Comparison of ENCODE assay signal across 9 mouse cellular contexts in the genomic region with DNA sequence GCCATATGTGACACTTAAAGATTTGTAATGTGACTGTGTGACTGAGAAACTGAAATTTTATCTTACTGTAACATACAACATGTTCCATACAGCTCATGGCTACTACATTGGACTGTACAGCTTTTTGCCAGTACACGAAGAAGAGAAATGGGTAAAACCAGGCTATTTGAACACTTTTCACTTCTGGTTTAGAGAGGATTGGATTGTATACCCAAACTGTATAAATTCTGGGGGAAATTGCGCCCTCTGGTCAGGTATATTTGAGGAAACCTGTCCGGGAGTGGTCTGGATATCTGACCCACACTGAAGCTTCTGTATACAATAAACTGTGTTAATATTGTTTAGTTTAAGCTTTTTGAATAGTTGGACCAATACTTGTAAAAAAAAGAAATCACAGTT. TPM values are rescaled to one million over a fixed set of nuclear protein-coding genes. Genes with fewer than 3 reads are reported as not detected.
DNase-seq lines count a peak whose midpoint lies in the region; ATAC-seq and TF ChIP-seq lines count a peak whose summit lies in the region.
"Had no signal": no experiment of that assay in that cellular context is flagged by ENCODE, and none has a peak within 500 bp of the region (broad histone marks: within the 10 kb centered on the region; RNA-seq: fewer than 3 reads in every experiment).

No protein-coding gene starts in this region.

- no peak for TF ChIP-seq CTCF in embryonic fibroblast, embryonic 13.5 days (IDR thresholded peaks at IDR 0.05; ENCODE audit: borderline replicate concordance, insufficient read depth, low read length)

- no peaks in the 10 kb centered on the region for H3K9me3 ChIP-seq in liver, embryonic 11.5 days (ENCODE audit: control insufficient read depth, low read length)
- H3K9me3 ChIP-seq in intestine, embryonic 16.5 days (ENCODE audit: control insufficient read depth, low read length): no peaks in the 10 kb centered on the region
- H3K9me3 ChIP-seq in neural tube, embryonic 12.5 days: no peaks in the 10 kb centered on the region

- H3K9ac ChIP-seq in liver, embryonic 11.5 days (ENCODE audit: low read depth, low read length): peak overlapping the region; percentile 46
- no peak overlapping the region for H3K9ac ChIP-seq in intestine, embryonic 16.5 days (ENCODE audit: low read depth, low read length)
- H3K9ac ChIP-seq in neural tube, embryonic 12.5 days: no peak overlapping the region; the same call in 1 of the 2 replicates

- no peaks in the 10 kb centered on the region for H3K27me3 ChIP-seq in liver, embryonic 11.5 days (replicated peaks; ENCODE audit: control insufficient read depth, insufficient read depth, low read length)
- H3K27me3 ChIP-seq in intestine, embryonic 16.5 days (replicated peaks; ENCODE audit: control insufficient read depth, insufficient read depth, low read length): no peaks in the 10 kb centered on the region
- H3K27me3 ChIP-seq in neural tube, embryonic 12.5 days (replicated peaks): no peaks in the 10 kb centered on the region

- H3K4me1 ChIP-seq in liver, embryonic 11.5 days (replicated peaks; ENCODE audit: control insufficient read depth, insufficient read depth, low read length): peaks cover 19% of the 10 kb centered on the region
- no peaks in the 10 kb centered on the region for H3K4me1 ChIP-seq in embryonic fibroblast, embryonic 13.5 days (ENCODE audit: control insufficient read depth, insufficient read depth, low read length)
- H3K4me1 ChIP-seq in intestine, embryonic 16.5 days (ENCODE audit: control insufficient read depth, insufficient read depth, low read length): peaks cover 10% of the 10 kb centered on the region; the same call in 1 of the 2 replicates
- H3K4me1 ChIP-seq in neural tube, embryonic 12.5 days: peaks cover 10% of the 10 kb centered on the region

- WGBS in liver, embryonic 11.5 days: 49% methylated on average over 3 of the region's 3 CpGs
- 42% methylated on average over 3 of the region's 3 CpGs for WGBS in intestine, embryonic 16.5 days
- WGBS in neural tube, embryonic 12.5 days: 80% methylated on average over 3 of the region's 3 CpGs

- no peak for DNase-seq in liver, embryonic 11.5 days (ENCODE audit: low spot score)
- no peak for DNase-seq in liver
- no peak for DNase-seq in gastrocnemius, postnatal 10 days
- DNase-seq in left cerebral cortex, adult 18-20 months (ENCODE audit: low spot score in 2 of 2): no peak
- no peak for DNase-seq in kidney, adult 18-20 months
- DNase-seq: embryo, embryonic 11 days had no signal

- no peak for ATAC-seq in liver, embryonic 11.5 days (replicated peaks; ENCODE audit: low FRiP score)
- ATAC-seq in intestine, embryonic 16.5 days: no peak
- no peak for ATAC-seq in neural tube, embryonic 12.5 days (ENCODE audit: low FRiP score, low read depth)

- H3K27ac ChIP-seq in liver, embryonic 11.5 days (ENCODE audit: low read depth, low read length): no peak overlapping the region
- H3K27ac ChIP-seq in embryonic fibroblast, embryonic 13.5 days (ENCODE audit: insufficient read depth, low read length): no peak overlapping the region
- no peak overlapping the region for H3K27ac ChIP-seq in intestine, embryonic 16.5 days (ENCODE audit: low read length)
- H3K27ac ChIP-seq in neural tube, embryonic 12.5 days: no peak overlapping the region

- H3K36me3 ChIP-seq in liver, embryonic 11.5 days (ENCODE audit: control insufficient read depth, insufficient read depth, low read length): no peaks in the 10 kb centered on the region
- no peaks in the 10 kb centered on the region for H3K36me3 ChIP-seq in intestine, embryonic 16.5 days (ENCODE audit: control insufficient read depth, insufficient read depth, low read length)
- H3K36me3 ChIP-seq in neural tube, embryonic 12.5 days: peaks cover 6% of the 10 kb centered on the region; the same call in 1 of the 2 replicates

- peak overlapping the region; percentile 98 for H3K4me3 ChIP-seq in liver, embryonic 11.5 days (ENCODE audit: low read depth, low read length)
- H3K4me3 ChIP-seq in embryonic fibroblast, embryonic 13.5 days (ENCODE audit: insufficient read depth, low read length): peak overlapping the region; percentile 55
- peak overlapping the region; percentile 34 for H3K4me3 ChIP-seq in intestine, embryonic 16.5 days (ENCODE audit: low read length)
- H3K4me3 ChIP-seq in neural tube, embryonic 12.5 days: peak overlapping the region; percentile 30

- no peak for TF ChIP-seq POLR2A in embryonic fibroblast, embryonic 13.5 days (IDR thresholded peaks at IDR 0.05; ENCODE audit: low read depth, low read length)

- H3K4me2 ChIP-seq in liver, embryonic 11.5 days: peak overlapping the region; percentile 68
- H3K4me2 ChIP-seq in intestine, embryonic 16.5 days (ENCODE audit: low read depth, low read length): peak overlapping the region; percentile 59
- peak overlapping the region; percentile 75 for H3K4me2 ChIP-seq in neural tube, embryonic 12.5 days (replicated peaks)

RNA-seq across cellular contexts. Expression of a gene that starts 2.9 kb away (rescaled TPM):
- polyA plus RNA-seq in liver, embryonic 11.5 days (2014; fragmentation: Nextera tagmentation; extraction: Ambion mirVana): 11.0 and 11.6 TPM in 2 replicates
- polyA plus RNA-seq in embryonic fibroblast, embryonic 13.5 days (2011; ENCODE audit: insufficient read length, low read depth, missing spikeins): 10.1 and 11.9 TPM in 2 replicates
- 6.3 and 7.1 TPM in 2 replicates for polyA plus RNA-seq in intestine, embryonic 16.5 days (2015; fragmentation: Nextera tagmentation; extraction: Ambion mirVana)
- polyA plus RNA-seq in neural tube, embryonic 12.5 days (2016; fragmentation: Nextera tagmentation; extraction: Ambion mirVana): 24.0 and 25.3 TPM in 2 replicates
- total RNA-seq in gastrocnemius, postnatal 10 days (2021): 1 to 10 TPM; 8.0 to 9.8 TPM
- total RNA-seq in left cerebral cortex, adult 18-20 months (2021): 10 to 100 TPM; 25.5 to 28.7 TPM

RNA-seq across cellular contexts. Expression of a gene that starts 51.1 kb away (rescaled TPM):
- polyA plus RNA-seq in liver, embryonic 11.5 days (2014; fragmentation: Nextera tagmentation; extraction: Ambion mirVana): 19.7 and 20.8 TPM in 2 replicates
- 47.7 and 53.1 TPM in 2 replicates for polyA plus RNA-seq in embryonic fibroblast, embryonic 13.5 days (2011; ENCODE audit: insufficient read length, low read depth, missing spikeins)
- polyA plus RNA-seq in intestine, embryonic 16.5 days (2015; fragmentation: Nextera tagmentation; extraction: Ambion mirVana): 12.7 and 13.5 TPM in 2 replicates
- polyA plus RNA-seq in neural tube, embryonic 12.5 days (2016; fragmentation: Nextera tagmentation; extraction: Ambion mirVana): 43.3 and 43.5 TPM in 2 replicates
- 10 to 100 TPM in 1 of 2 experiments, 1 to 10 TPM in 1; 8.1 to 10.4 TPM for total RNA-seq in gastrocnemius, postnatal 10 days (2021)
- total RNA-seq in left cerebral cortex, adult 18-20 months (2021): 10 to 100 TPM; 44.6 to 49.2 TPM

RNA-seq across cellular contexts. Expression of a gene that starts 57.2 kb away (rescaled TPM):
- 0.96 and 1.7 TPM in 2 replicates for polyA plus RNA-seq in liver, embryonic 11.5 days (2014; fragmentation: Nextera tagmentation; extraction: Ambion mirVana)
- 0.28 and 0.62 TPM in 2 replicates for polyA plus RNA-seq in embryonic fibroblast, embryonic 13.5 days (2011; ENCODE audit: insufficient read length, low read depth, missing spikeins)
- polyA plus RNA-seq in intestine, embryonic 16.5 days (2015; fragmentation: Nextera tagmentation; extraction: Ambion mirVana): 2.2 and 2.8 TPM in 2 replicates
- 0.44 TPM in 1 of 2 replicates, not detected in the other for polyA plus RNA-seq in neural tube, embryonic 12.5 days (2016; fragmentation: Nextera tagmentation; extraction: Ambion mirVana)
- under 1 TPM; 0.26 to 0.81 TPM for total RNA-seq in gastrocnemius, postnatal 10 days (2021)
- 1 to 10 TPM; 1.0 to 1.3 TPM for total RNA-seq in left cerebral cortex, adult 18-20 months (2021)

Comparison
In these comparisons a context has a peak if more than half of its experiments do, and no peak if none do; other contexts are left out.
1. H3K4me3 ChIP-seq: peak in every context shown above with its lines; median percentile 98 in liver, embryonic 11.5 days; 55 in embryonic fibroblast, embryonic 13.5 days; 34 in intestine, embryonic 16.5 days; 30 in neural tube, embryonic 12.5 days.